Mouse (Mus musculus): Measurements from ENCODE around the gene Gigyf1. TPM values are rescaled to one million over a fixed set of nuclear protein-coding genes. Genes with fewer than 3 reads are reported as not detected.

The Gigyf1 gene
- polyA plus RNA-seq, 1 experiment from 2014 or later = 9.0 TPM

DNA sequence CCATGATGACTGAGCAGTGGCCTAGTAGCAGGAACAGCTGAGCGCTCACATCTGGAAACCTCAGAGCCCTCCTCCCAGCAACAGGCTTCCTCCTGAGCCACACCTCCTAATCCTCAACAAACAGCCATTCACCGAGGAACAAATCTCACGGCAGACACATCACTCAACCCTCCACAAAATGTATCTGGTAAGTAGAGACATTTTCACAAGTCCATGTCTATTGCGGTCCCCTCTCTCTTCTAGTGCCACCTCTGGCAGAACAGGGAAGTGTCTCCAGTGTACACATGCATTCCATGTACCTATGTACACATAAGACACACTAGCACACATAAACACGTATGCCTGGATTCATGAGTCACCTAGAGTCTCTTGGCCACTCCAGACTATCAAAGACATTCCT is 32.8 kb downstream of the Gigyf1 start:
- Histone ChIP-seq H3K36me3 (ENCODE audit: control insufficient read depth, insufficient read depth, low read length) (no peaks in the 10 kb centered on the region), H3K9me3 (ENCODE audit: control insufficient read depth, low read length) (no peaks in the 10 kb centered on the region), H3K9ac (ENCODE audit: low read depth, low read length) (no peak overlapping the region), H3K4me2 (no peak overlapping the region), H3K27me3 (replicated peaks; ENCODE audit: control insufficient read depth, insufficient read depth, low read length) (peaks cover 18% of the 10 kb centered on the region), H3K27ac (ENCODE audit: low read depth, low read length) (no peak overlapping the region), H3K4me3 (ENCODE audit: low read depth, low read length) (no peak overlapping the region), H3K4me1 (replicated peaks; ENCODE audit: control insufficient read depth, insufficient read depth, low read length) (peaks cover 2% of the 10 kb centered on the region; the same call in 1 of the 2 replicates)
- ATAC-seq (replicated peaks; ENCODE audit: low FRiP score) = no peak
- no peak for DNase-seq (ENCODE audit: low spot score)
- WGBS = 67% methylated on average over 5 of the region's 5 CpGs

DNA sequence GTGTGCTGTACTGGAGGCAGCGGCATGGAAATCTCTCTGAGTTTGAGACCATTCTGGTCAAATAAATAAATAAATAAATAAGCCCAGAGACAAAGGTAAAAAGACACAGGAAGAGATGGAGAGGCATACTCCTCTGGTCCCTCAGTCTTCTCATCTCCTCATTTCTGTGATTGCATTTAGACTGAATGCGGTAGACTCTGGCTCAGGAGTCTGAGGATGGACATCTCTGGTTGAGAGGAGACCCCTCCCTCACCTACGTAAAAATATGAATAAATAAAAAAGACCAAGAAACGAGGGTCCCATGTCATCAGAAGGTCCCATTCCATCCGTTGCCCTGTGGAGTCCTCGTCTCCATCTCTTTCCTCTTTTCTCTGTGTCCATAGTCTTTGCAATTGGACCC is 34.7 kb downstream of the Gigyf1 start:
- Histone ChIP-seq H3K9me3 (ENCODE audit: control insufficient read depth, low read length) (no peaks in the 10 kb centered on the region), H3K4me3 (ENCODE audit: low read depth, low read length) (no peak overlapping the region), H3K4me2 (peak overlapping the region; percentile 37), H3K27ac (ENCODE audit: low read depth, low read length) (no peak overlapping the region), H3K27me3 (replicated peaks; ENCODE audit: control insufficient read depth, insufficient read depth, low read length) (peaks cover 18% of the 10 kb centered on the region), H3K4me1 (replicated peaks; ENCODE audit: control insufficient read depth, insufficient read depth, low read length) (peaks cover 2% of the 10 kb centered on the region; the same call in 1 of the 2 replicates), H3K9ac (ENCODE audit: low read depth, low read length) (no peak overlapping the region), H3K36me3 (ENCODE audit: control insufficient read depth, insufficient read depth, low read length) (no peaks in the 10 kb centered on the region)
- ATAC-seq (replicated peaks; ENCODE audit: low FRiP score) = no peak
- WGBS = 28% methylated on average over 6 of the region's 6 CpGs
- DNase-seq (ENCODE audit: low spot score) = no peak

DNA sequence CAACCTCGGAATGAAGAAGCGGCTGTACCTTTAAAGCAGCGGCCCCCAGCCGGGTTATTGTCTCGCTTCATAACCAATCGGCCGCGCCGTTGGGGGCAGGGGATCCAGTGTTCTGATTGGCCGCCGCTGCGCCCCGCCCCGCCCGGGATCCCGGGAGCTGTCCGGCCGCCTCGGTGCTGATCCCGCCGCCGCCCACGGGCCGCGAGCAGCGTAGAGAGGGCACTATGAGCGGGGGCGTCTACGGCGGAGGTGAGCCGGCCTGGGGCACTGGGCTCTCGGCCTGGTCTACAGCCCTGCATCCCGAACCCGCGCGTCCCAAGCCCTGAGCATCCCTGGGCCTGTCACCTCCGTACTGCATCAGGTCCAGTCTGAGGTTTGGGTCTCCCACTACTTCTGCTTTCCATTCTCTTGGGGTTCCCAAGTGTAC is 35.1 kb downstream of the Gigyf1 start, which contains the start of gene Actl6b:
Gene Actl6b (plus strand): TSS at position 107 of the 427 bp plus-strand sequence.
- peak within 1 kb of the TSS; percentile 37 for H3K4me2 ChIP-seq
- peaks cover 2% of the 10 kb centered on the region; the same call in 1 of the 2 replicates for H3K4me1 ChIP-seq (replicated peaks; ENCODE audit: control insufficient read depth, insufficient read depth, low read length)
- no peaks in the 10 kb centered on the region for H3K36me3 ChIP-seq (ENCODE audit: control insufficient read depth, insufficient read depth, low read length)
- WGBS = 2% methylated on average over 37 of the region's 37 CpGs
- no peaks in the 10 kb centered on the region for H3K9me3 ChIP-seq (ENCODE audit: control insufficient read depth, low read length)
- no peak within 1 kb of the TSS for H3K9ac ChIP-seq (ENCODE audit: low read depth, low read length)
- peaks cover 18% of the 10 kb centered on the region for H3K27me3 ChIP-seq (replicated peaks; ENCODE audit: control insufficient read depth, insufficient read depth, low read length)
- DNase-seq (ENCODE audit: low spot score) (peak; percentile 85), ATAC-seq (replicated peaks; ENCODE audit: low FRiP score) (peak; percentile 69)
- H3K27ac ChIP-seq (ENCODE audit: low read depth, low read length) = no peak within 1 kb of the TSS
- no peak within 1 kb of the TSS for H3K4me3 ChIP-seq (ENCODE audit: low read depth, low read length)

DNA sequence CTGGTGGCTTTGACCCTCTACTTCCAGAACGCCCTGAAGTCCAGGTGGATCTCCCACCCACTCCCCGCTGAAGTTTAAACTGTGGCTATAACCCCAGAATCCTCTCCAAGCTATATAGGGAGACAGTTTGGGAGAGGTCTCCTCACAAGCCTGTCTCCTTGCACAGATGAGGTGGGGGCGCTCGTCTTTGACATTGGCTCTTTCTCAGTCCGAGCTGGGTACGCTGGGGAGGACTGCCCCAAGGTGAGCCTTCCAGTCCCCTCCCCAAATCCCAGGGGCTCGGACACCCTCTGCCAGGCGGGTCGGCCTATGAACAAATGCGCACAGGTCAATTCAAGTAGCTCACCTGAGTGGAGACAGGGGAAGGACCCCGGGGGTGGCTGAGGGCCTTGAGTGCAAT is 35.5 kb downstream of the Gigyf1 start:
- DNase-seq (ENCODE audit: low spot score) (no peak), ATAC-seq (replicated peaks; ENCODE audit: low FRiP score) (no peak)
- Histone ChIP-seq H3K4me3 (ENCODE audit: low read depth, low read length) (no peak overlapping the region), H3K9ac (ENCODE audit: low read depth, low read length) (no peak overlapping the region), H3K4me2 (no peak overlapping the region), H3K27me3 (replicated peaks; ENCODE audit: control insufficient read depth, insufficient read depth, low read length) (peaks cover 18% of the 10 kb centered on the region), H3K27ac (ENCODE audit: low read depth, low read length) (no peak overlapping the region), H3K4me1 (replicated peaks; ENCODE audit: control insufficient read depth, insufficient read depth, low read length) (peaks cover 2% of the 10 kb centered on the region; the same call in 1 of the 2 replicates), H3K9me3 (ENCODE audit: control insufficient read depth, low read length) (no peaks in the 10 kb centered on the region), H3K36me3 (ENCODE audit: control insufficient read depth, insufficient read depth, low read length) (no peaks in the 10 kb centered on the region)
- 36% methylated on average over 11 of the region's 11 CpGs for WGBS

DNA sequence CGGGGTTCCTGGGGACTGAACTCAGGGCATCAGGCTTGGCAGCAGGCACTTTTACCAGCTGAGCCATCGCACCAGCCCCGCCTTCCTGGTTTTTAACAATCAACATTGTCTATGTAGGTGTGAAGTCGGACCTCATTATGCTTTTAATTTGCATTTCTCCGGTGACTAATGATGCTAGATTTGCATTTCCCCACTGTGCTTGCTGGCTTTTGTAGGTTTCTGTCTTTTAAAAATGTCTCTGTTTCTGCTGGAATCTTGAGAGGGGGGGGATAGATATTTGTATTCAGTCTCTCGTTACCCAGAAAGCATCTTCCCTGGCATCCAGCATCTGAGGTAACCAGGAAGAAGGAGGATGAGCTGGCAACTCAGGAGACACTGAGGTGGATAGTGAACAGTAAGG is 43.2 kb downstream of the Gigyf1 start:
- H3K4me3 ChIP-seq (ENCODE audit: low read depth, low read length) = no peak overlapping the region
- no peaks in the 10 kb centered on the region for H3K4me1 ChIP-seq (replicated peaks; ENCODE audit: control insufficient read depth, insufficient read depth, low read length)

DNA sequence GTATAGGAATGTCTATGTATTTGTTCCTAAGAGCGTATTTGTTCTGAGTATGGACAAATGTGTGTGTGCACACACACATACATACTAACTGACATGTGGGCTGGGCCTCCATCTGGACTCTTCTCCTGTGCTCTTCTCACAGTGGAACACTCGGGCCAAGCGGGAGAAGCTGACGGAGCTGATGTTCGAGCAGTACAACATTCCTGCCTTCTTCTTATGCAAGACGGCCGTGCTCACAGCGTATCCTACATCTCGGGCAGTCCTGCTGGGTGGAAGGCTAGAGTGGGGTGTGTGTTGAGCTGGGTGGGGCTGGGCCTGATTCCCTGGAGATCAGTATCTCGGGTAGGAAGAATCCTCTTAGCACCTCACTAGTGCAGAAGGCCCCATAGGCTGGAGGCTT is 44.6 kb downstream of the Gigyf1 start:
- no peak overlapping the region for H3K4me2 ChIP-seq
- H3K27me3 ChIP-seq (replicated peaks; ENCODE audit: control insufficient read depth, insufficient read depth, low read length) = peaks cover 3% of the 10 kb centered on the region; the same call in 1 of the 2 replicates
- H3K9ac ChIP-seq (ENCODE audit: low read depth, low read length) = no peak overlapping the region
- no peaks in the 10 kb centered on the region for H3K36me3 ChIP-seq (ENCODE audit: control insufficient read depth, insufficient read depth, low read length)
- H3K4me3 ChIP-seq (ENCODE audit: low read depth, low read length) = no peak overlapping the region
- WGBS = 68% methylated on average over 10 of the region's 10 CpGs
- no peaks in the 10 kb centered on the region; the same call in 1 of the 2 replicates for H3K4me1 ChIP-seq (replicated peaks; ENCODE audit: control insufficient read depth, insufficient read depth, low read length)
- DNase-seq (ENCODE audit: low spot score) (no peak), ATAC-seq (replicated peaks; ENCODE audit: low FRiP score) (no peak)
- no peaks in the 10 kb centered on the region for H3K9me3 ChIP-seq (ENCODE audit: control insufficient read depth, low read length)
- H3K27ac ChIP-seq (ENCODE audit: low read depth, low read length) = no peak overlapping the region

More for the DNA sequence above, 43.2 kb downstream of the Gigyf1 start:
- H3K9me3 ChIP-seq (ENCODE audit: control insufficient read depth, low read length) = no peaks in the 10 kb centered on the region
- no peak overlapping the region for H3K27ac ChIP-seq (ENCODE audit: low read depth, low read length)
- peaks cover 3% of the 10 kb centered on the region; the same call in 1 of the 2 replicates for H3K27me3 ChIP-seq (replicated peaks; ENCODE audit: control insufficient read depth, insufficient read depth, low read length)
- H3K4me2 ChIP-seq = no peak overlapping the region
- WGBS = 55% methylated on average over 6 of the region's 6 CpGs
- no peaks in the 10 kb centered on the region for H3K36me3 ChIP-seq (ENCODE audit: control insufficient read depth, insufficient read depth, low read length)
- ATAC-seq (replicated peaks; ENCODE audit: low FRiP score) = no peak
- H3K9ac ChIP-seq (ENCODE audit: low read depth, low read length) = no peak overlapping the region
- no peak for DNase-seq (ENCODE audit: low spot score)

DNA sequence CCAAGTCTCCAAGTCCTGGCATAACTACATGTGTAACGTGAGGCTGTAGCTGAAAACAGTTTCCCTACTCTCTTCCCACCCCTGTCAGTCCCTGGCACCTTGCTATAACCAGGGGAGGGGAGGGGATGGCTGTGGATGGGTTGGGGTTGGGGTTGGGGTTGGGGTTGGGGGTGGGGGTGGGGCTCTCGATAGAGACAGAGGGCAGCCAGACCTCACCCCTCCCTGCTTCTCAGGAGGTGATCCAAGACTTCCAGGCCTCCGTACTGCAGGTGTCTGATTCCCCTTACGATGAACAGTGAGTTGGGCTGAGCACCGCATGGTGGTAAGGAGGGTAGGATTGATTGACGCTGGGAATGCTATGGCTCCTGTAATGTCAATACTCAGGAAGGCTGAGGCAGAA is 47.4 kb downstream of the Gigyf1 start:
- WGBS = 75% methylated on average over 6 of the region's 6 CpGs
- no peak overlapping the region for H3K9ac ChIP-seq (ENCODE audit: low read depth, low read length)
- H3K4me1 ChIP-seq (replicated peaks; ENCODE audit: control insufficient read depth, insufficient read depth, low read length) = peaks cover 21% of the 10 kb centered on the region
- no peak overlapping the region for H3K27ac ChIP-seq (ENCODE audit: low read depth, low read length)
- DNase-seq (ENCODE audit: low spot score) (no peak), ATAC-seq (replicated peaks; ENCODE audit: low FRiP score) (no peak)
- H3K4me2 ChIP-seq = no peak overlapping the region
- no peak overlapping the region for H3K4me3 ChIP-seq (ENCODE audit: low read depth, low read length)
- no peaks in the 10 kb centered on the region for H3K27me3 ChIP-seq (replicated peaks; ENCODE audit: control insufficient read depth, insufficient read depth, low read length)
- H3K36me3 ChIP-seq (ENCODE audit: control insufficient read depth, insufficient read depth, low read length) = no peaks in the 10 kb centered on the region
- no peaks in the 10 kb centered on the region for H3K9me3 ChIP-seq (ENCODE audit: control insufficient read depth, low read length)

DNA sequence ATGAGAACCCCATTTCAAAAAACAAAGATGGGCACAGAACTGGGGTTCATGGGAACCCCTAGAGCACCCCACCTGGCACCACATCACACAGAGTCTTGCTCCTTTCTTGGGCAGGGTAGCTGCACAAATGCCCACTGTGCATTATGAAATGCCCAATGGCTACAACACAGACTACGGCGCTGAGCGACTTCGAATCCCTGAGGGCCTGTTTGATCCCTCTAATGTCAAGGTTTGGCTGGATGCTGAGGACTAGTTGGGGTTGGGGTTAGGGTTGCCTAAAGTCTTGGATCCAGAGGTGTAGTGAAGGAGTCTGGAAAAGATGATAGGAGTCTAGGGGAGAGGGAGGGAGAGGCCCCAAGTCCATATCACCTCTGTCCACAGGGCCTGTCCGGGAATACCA is 48.1 kb downstream of the Gigyf1 start:
- 88% methylated on average over 5 of the region's 5 CpGs for WGBS
- H3K4me3 ChIP-seq (ENCODE audit: low read depth, low read length) = no peak overlapping the region
- no peak overlapping the region for H3K9ac ChIP-seq (ENCODE audit: low read depth, low read length)
- DNase-seq (ENCODE audit: low spot score) = no peak
- peaks cover 21% of the 10 kb centered on the region for H3K4me1 ChIP-seq (replicated peaks; ENCODE audit: control insufficient read depth, insufficient read depth, low read length)
- no peak overlapping the region for H3K4me2 ChIP-seq
- H3K27ac ChIP-seq (ENCODE audit: low read depth, low read length) = no peak overlapping the region
- H3K36me3 ChIP-seq (ENCODE audit: control insufficient read depth, insufficient read depth, low read length) = no peaks in the 10 kb centered on the region
- H3K27me3 ChIP-seq (replicated peaks; ENCODE audit: control insufficient read depth, insufficient read depth, low read length) = no peaks in the 10 kb centered on the region
- no peaks in the 10 kb centered on the region for H3K9me3 ChIP-seq (ENCODE audit: control insufficient read depth, low read length)
- no peak for ATAC-seq (replicated peaks; ENCODE audit: low FRiP score)

DNA sequence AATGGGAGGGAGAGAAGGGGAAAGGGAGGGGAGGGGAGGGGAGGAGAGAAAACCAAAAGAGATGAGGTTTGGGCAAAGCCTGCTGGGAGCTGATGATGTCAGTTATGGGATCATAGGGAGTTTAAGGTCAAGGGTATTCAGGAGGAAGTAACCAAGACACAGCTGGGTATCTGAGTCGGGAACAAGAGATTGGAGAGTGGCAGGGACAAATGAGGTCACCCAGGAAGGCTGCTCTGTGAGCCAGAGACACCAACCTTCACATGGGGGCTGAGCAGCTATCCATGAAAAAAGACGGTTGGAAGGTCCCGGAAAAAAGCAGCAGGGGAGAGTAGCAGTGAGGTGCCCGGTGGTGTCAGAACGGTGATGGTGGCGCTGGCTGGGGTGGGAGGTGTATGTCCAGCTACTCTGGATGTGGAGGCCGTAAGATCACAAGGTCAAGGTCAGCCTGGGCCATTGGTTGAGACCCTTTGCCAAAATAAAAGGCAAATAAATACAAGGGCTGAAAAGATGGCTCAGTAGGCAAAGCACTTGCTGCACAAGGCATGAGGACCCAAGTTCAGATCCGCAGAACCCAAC is 50.0 kb downstream of the Gigyf1 start:
- no peaks in the 10 kb centered on the region for H3K36me3 ChIP-seq (ENCODE audit: control insufficient read depth, insufficient read depth, low read length)
- no peaks in the 10 kb centered on the region for H3K27me3 ChIP-seq (replicated peaks; ENCODE audit: control insufficient read depth, insufficient read depth, low read length)
- no peak overlapping the region for H3K4me2 ChIP-seq
- no peak overlapping the region; the same call in 1 of the 2 replicates for H3K27ac ChIP-seq (ENCODE audit: low read depth, low read length)
- no peak overlapping the region for H3K9ac ChIP-seq (ENCODE audit: low read depth, low read length)
- ATAC-seq (replicated peaks; ENCODE audit: low FRiP score) (no peak), DNase-seq (ENCODE audit: low spot score) (no peak)
- no peak overlapping the region for H3K4me3 ChIP-seq (ENCODE audit: low read depth, low read length)
- H3K9me3 ChIP-seq (ENCODE audit: control insufficient read depth, low read length) = no peaks in the 10 kb centered on the region
- 76% methylated on average over 8 of the region's 8 CpGs for WGBS
- H3K4me1 ChIP-seq (replicated peaks; ENCODE audit: control insufficient read depth, insufficient read depth, low read length) = peaks cover 25% of the 10 kb centered on the region

Measured in liver, embryonic 11.5 days (tissue).